Mouse (Mus musculus) spleen, adult 2 months (tissue): ENCODE data around the gene Eln.

ENCODE experiments used
- CTCF ChIP-seq: fragments of 200-500 bp; IDR thresholded peaks from 2 replicates; pipeline ENCODE4 v1.5.1; 2011; ENCODE audit warnings: mild to moderate bottlenecking, inconsistent platforms; ENCODE audit not compliant: insufficient read depth, insufficient read length, insufficient replicate concordance; ENCODE audit errors: extremely low read depth
- POLR2A ChIP-seq: fragments of 200-500 bp; IDR thresholded peaks from 2 replicates; pipeline ENCODE4 v1.6.1; 2011; ENCODE audit warnings: low read depth, low read length, inconsistent platforms

DNA sequence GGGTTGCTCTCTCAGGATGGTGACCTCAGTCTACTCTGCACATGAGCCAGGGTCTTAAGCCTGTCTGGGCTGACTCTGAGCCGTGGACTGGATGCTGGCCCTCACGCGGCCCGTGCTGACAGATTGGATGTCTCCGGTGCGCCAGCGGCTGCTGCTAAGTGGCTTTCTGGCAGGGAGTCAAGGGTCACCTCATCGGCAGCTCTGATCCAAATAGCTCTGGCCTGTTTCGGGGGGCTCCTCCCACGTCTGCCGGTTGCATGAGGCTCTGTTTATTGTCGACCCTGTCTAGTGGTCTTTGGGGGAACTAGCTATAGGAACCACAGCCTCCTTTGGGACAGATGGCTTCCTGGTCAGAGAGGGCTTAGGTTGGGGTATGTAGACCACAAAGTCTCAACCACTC is 41.1 kb upstream of the Eln start:
- TF ChIP-seq CTCF (no peak), POLR2A (no peak)
